Mouse (Mus musculus): Measurements from ENCODE around the gene Tfcp2.

GRCm38 (mm10) chr15:100508454-100509167, 43.2 kb downstream of the Tfcp2 start:
- TF ChIP-seq CTCF (IDR thresholded peaks at IDR 0.05; ENCODE audit: extremely low read depth, insufficient read depth, low read length): no peak
- no peak for TF ChIP-seq POLR2A (IDR thresholded peaks at IDR 0.05; ENCODE audit: extremely low read depth, insufficient read depth, low read length)

Data from cortical plate, adult 2 months (tissue).